Mouse (Mus musculus) testis, adult 2 months (tissue): ENCODE data around the gene Nasp.

Experiments
- CTCF ChIP-seq: fragments of 200-500 bp; IDR thresholded peaks from 2 replicates; pipeline ENCODE4 v1.5.1; 2012; ENCODE audit warnings: low read depth, mild to moderate bottlenecking, inconsistent platforms, low read length, moderate library complexity; ENCODE audit not compliant: control insufficient read depth, insufficient read depth, insufficient replicate concordance
- POLR2A ChIP-seq: fragments of 200-500 bp; IDR thresholded peaks from 2 replicates; pipeline ENCODE4 v1.6.1; 2012; ENCODE audit warnings: low read depth, mild to moderate bottlenecking, inconsistent platforms, low read length, moderate library complexity; ENCODE audit not compliant: control insufficient read depth

GRCm38 (mm10) chr4:116666625-116667024 lies 38.9 kb upstream of the Nasp start:
- TF ChIP-seq CTCF, result no peak
- TF ChIP-seq POLR2A, result no peak
